Mouse (Mus musculus) limb, embryonic 14.5 days (tissue): ENCODE data around the gene Qrich2. TPM values are rescaled to one million over a fixed set of nuclear protein-coding genes. Genes with fewer than 3 reads are reported as not detected.
"Not testable (repeated sequence)": the region's sequence is repeated elsewhere in the genome, so short reads cannot be mapped to it uniquely, and the experiment has no call there.

ENCODE experiments used
- ATAC-seq: fragments of 200-750 bp; cut with Nextera tagmentation; 2 replicates; pipeline ENCODE4 v1.8.0; 2017; ENCODE audit warnings: low read depth, moderate number of reproducible peaks, moderate TSS enrichment; ENCODE audit not compliant: low FRiP score
- DNase-seq: peaks from one replicate; pipeline ENCODE4 v3.0.0-alpha.2; 2015; ENCODE audit warnings: low spot score
- H3K27ac ChIP-seq: fragments of 300-500 bp; sonication (generic); replicated peaks from 2 replicates; pipeline ENCODE4 v1.5.1; 2014; ENCODE audit warnings: low read depth, mild to moderate bottlenecking, low read length, moderate library complexity, mixed read lengths
- H3K27me3 ChIP-seq: fragments of 300-500 bp; sonication (generic); 2 replicates; pipeline ENCODE4 v1.6.1; 2014; ENCODE audit warnings: low read length, mixed read lengths; ENCODE audit not compliant: control insufficient read depth, insufficient read depth
- H3K36me3 ChIP-seq: fragments of 300-500 bp; sonication (generic); 2 replicates; pipeline ENCODE4 v1.6.1; 2014; ENCODE audit warnings: mild to moderate bottlenecking, low read length, moderate library complexity, mixed read lengths; ENCODE audit not compliant: control insufficient read depth, insufficient read depth
- H3K4me1 ChIP-seq: fragments of 300-500 bp; sonication (generic); 2 replicates; pipeline ENCODE4 v1.6.1; 2014; ENCODE audit warnings: antibody characterized with exemption, low read length, mixed read lengths; ENCODE audit not compliant: control insufficient read depth, insufficient read depth
- H3K4me2 ChIP-seq: fragments of 300-500 bp; sonication (generic); replicated peaks from 2 replicates; pipeline ENCODE4 v1.6.1; 2014; ENCODE audit warnings: low read depth, mild to moderate bottlenecking, low read length, moderate library complexity; ENCODE audit not compliant: severe bottlenecking
- H3K4me3 ChIP-seq: fragments of 300-500 bp; sonication (generic); replicated peaks from 2 replicates; pipeline ENCODE4 v1.5.1; 2014; ENCODE audit warnings: low read length
- H3K9ac ChIP-seq: fragments of 300-500 bp; sonication (generic); 2 replicates; pipeline ENCODE4 v1.6.1; 2014; ENCODE audit warnings: mild to moderate bottlenecking, low read depth, low read length, moderate library complexity; ENCODE audit not compliant: severe bottlenecking
- H3K9me3 ChIP-seq: fragments of 300-500 bp; sonication (generic); 2 replicates; pipeline ENCODE4 v1.6.1; 2016; ENCODE audit warnings: low read length; ENCODE audit not compliant: control insufficient read depth
- POLR2A ChIP-seq: fragments of 200-500 bp; IDR thresholded peaks from 2 replicates; pipeline ENCODE4 v1.8.0; 2012; ENCODE audit warnings: inconsistent platforms, mild to moderate bottlenecking, moderate library complexity, borderline replicate concordance; ENCODE audit not compliant: insufficient read depth, insufficient read length; ENCODE audit errors: extremely low read depth
- WGBS: fragments of 180-500 bp; shearing (Covaris S2); extraction: QIAGEN DNeasy Blood & Tissue Kit; methylation state at CpG from one replicate; pipeline ENCODE4 v1.1.7; 2014; 5-methylcytosine and 5-hydroxymethylcytosine counted together
- polyA plus RNA-seq, 2 experiments: library from polyadenylated mRNA; depleted of rRNA in 1 of 2; stranded (reverse) in 1 of 2; unstranded in 1 of 2; fragments of >200 nt; fragmentation: Nextera tagmentation in 1 of 2; extraction: Ambion mirVana in 1 of 2; gene quantifications; 2 replicates each; pipeline versions ENCODE4 v1.2.1 to v1.2.3; 2012 to 2014

The Qrich2 gene
- polyA plus RNA-seq, 2 experiments: 0.17 to 0.33 TPM

DNA sequence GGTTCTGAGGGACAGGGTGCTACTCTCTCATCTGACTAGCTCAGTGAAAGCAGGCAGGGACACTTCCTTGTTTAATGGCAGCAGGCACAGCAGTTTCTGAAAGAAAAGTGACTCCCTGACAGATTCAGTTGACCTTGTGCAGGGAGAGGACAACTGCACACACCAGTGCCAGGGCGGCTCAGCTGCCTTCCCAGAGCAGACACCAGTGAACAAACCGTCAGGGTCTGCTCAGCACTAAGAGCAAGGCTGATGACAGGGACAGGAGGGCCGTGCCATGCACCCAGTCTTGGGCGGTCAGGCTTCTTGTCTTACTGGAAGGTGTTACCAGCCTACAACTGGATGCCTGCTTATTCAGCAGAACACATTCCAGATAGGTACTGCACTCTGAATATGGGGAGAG lies 4.9 kb upstream of the Qrich2 start:
- no peaks in the 10 kb centered on the region for H3K27me3 ChIP-seq
- no peak overlapping the region for H3K4me2 ChIP-seq
- WGBS: 83% methylated on average over 4 of the region's 4 CpGs
- no peak for DNase-seq
- peaks cover 61% of the 10 kb centered on the region for H3K36me3 ChIP-seq
- no peak overlapping the region for H3K4me3 ChIP-seq
- TF ChIP-seq POLR2A: no peak
- H3K9ac ChIP-seq: no peak overlapping the region
- H3K9me3 ChIP-seq: no peaks in the 10 kb centered on the region
- no peaks in the 10 kb centered on the region for H3K4me1 ChIP-seq
- H3K27ac ChIP-seq: no peak overlapping the region
- no peak for ATAC-seq

DNA sequence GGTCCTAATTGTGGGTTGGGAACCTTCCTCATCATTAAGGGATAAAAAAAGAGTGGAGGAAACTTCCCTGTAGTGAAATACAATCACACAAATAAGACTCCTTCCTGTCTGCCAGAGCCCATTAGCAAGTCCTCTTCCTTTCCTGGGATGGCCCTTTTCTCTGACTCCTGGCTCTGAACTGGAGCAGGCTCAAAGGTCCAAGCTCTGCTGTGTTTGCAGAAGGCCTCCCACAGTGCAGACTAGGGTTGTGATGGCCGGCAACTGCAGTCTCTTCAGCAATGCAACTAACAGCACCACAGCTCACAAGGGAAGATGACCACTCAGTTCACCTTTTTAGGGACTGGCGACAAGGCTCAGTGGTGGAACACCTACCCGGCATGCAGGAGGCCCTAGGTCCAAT lies 4.2 kb upstream of the Qrich2 start:
- ATAC-seq (no peak), DNase-seq (no peak)
- no peaks in the 10 kb centered on the region for H3K27me3 ChIP-seq
- H3K9ac ChIP-seq: no peak overlapping the region
- no peak for TF ChIP-seq POLR2A
- no peak overlapping the region for H3K4me3 ChIP-seq
- H3K4me1 ChIP-seq: no peaks in the 10 kb centered on the region
- WGBS: 83% methylated on average over 3 of the region's 3 CpGs
- no peak overlapping the region for H3K27ac ChIP-seq
- no peaks in the 10 kb centered on the region for H3K9me3 ChIP-seq
- H3K36me3 ChIP-seq: peaks cover 55% of the 10 kb centered on the region
- no peak overlapping the region for H3K4me2 ChIP-seq

DNA sequence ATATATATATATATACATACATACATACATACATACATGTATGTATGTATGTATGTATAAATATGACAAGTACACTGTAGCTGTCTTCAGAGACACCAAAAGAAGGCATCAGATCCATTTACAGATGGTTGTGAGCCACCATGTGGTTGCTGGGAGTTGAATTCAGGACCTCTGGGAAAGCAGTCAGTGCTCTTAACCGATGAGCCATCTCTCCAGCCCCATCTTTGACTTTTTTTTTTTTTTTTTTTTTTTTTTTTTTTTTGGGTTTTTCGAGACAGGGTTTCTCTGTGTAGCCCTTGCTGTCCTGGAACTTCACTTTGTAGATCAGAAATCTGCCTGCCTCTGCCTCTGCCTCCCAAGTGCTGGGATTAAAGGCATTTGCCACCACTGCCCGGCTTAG lies 2.3 kb upstream of the Qrich2 start:
- peaks cover 37% of the 10 kb centered on the region for H3K36me3 ChIP-seq
- DNase-seq, H3K9me3 ChIP-seq, H3K9ac ChIP-seq, H3K4me2 ChIP-seq, H3K27ac ChIP-seq, H3K27me3 ChIP-seq, ATAC-seq, H3K4me1 ChIP-seq, H3K4me3 ChIP-seq: not testable (repeated sequence)
- WGBS: 84% methylated on average over 3 of the region's 3 CpGs

DNA sequence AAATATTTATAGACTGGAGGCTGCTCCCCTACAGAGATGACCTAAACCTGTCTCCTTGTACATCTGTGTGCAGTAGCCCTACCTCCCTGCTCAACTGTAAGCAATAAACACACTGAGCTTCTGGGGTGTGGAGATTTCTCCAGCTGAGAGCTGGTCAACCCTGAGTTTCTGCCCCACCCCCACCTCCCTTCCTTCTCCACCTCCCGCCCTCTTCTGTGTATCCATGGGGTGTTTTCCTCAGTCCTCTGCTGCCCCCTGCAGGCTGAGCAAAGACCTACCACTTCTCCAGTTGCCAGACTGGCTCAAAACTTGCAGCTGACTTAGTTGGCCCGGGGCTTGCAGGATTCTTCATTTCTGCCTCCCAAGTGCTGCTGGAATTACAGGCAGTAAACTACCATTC lies 2.2 kb downstream of the Qrich2 start:
- no peaks in the 10 kb centered on the region for H3K36me3 ChIP-seq
- H3K4me3 ChIP-seq: no peak overlapping the region
- no peak overlapping the region for H3K4me2 ChIP-seq
- no peak overlapping the region for H3K27ac ChIP-seq
- H3K9me3 ChIP-seq: no peaks in the 10 kb centered on the region
- 0% methylated on average over 2 of the region's 2 CpGs for WGBS
- no peak for TF ChIP-seq POLR2A
- H3K27me3 ChIP-seq: no peaks in the 10 kb centered on the region
- DNase-seq: peak; percentile 81
- ATAC-seq: peak; percentile 70
- no peak overlapping the region for H3K9ac ChIP-seq
- H3K4me1 ChIP-seq: peaks cover 3% of the 10 kb centered on the region; the same call in 1 of the 2 replicates

DNA sequence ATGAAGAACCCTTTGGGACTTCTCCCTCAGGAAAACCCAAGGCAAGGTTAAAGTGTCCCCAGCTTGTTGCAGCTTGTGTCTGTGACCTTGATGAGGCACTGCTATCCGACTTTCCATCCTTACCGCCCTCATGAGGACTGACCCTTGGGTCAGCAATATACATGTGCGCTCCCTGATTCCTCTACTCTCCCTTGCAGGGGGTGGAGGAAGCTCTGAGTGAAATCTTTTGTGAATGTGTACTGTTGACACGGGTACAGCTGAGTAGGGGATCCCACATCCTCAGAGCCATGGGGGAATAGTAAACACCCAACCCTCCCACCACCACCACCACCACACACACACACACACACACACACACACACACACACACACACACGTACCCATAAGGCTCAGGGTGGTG lies 2.7 kb downstream of the Qrich2 start:
- Histone ChIP-seq H3K27ac (no peak overlapping the region), H3K27me3 (no peaks in the 10 kb centered on the region), H3K9me3 (no peaks in the 10 kb centered on the region), H3K36me3 (no peaks in the 10 kb centered on the region), H3K4me2 (no peak overlapping the region), H3K4me3 (no peak overlapping the region), H3K9ac (0 out of 2 replicates have a peak overlapping the region, but pooled peaks have one; percentile 16), H3K4me1 (peaks cover 3% of the 10 kb centered on the region; the same call in 1 of the 2 replicates)
- no peak for TF ChIP-seq POLR2A
- no peak for DNase-seq
- WGBS: 59% methylated on average over 5 of the region's 5 CpGs
- ATAC-seq: no peak

DNA sequence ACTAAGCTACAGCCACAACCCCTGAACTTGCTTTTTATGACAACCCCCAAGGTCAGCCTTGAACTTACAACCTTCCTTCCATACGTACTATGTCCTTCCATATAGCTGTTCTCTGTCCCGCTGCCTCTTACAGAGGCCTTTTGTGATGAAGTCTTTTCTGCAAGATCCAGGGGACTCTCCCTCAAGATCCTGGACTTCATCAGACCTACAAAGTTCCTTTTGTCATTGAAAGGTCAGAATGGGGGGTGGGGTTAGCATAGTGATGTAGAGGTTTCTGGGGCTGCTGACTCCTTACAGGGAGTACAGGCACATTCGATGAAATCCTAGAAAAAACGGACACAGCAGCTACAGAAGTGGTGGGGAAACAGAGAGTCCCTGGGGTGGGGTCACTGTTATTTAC lies 6.3 kb downstream of the Qrich2 start:
- TF ChIP-seq POLR2A: no peak
- Histone ChIP-seq H3K9ac (no peak overlapping the region), H3K4me2 (no peak overlapping the region), H3K27ac (no peak overlapping the region), H3K9me3 (no peaks in the 10 kb centered on the region), H3K36me3 (no peaks in the 10 kb centered on the region), H3K4me3 (no peak overlapping the region), H3K4me1 (peaks cover 3% of the 10 kb centered on the region; the same call in 1 of the 2 replicates), H3K27me3 (no peaks in the 10 kb centered on the region)
- no peak for ATAC-seq
- DNase-seq: no peak
- WGBS: 68% methylated on average over 4 of the region's 4 CpGs
